Mouse (Mus musculus) MEL (cell line): ENCODE results near the gene Eif4a2. TPM values are rescaled to one million over a fixed set of nuclear protein-coding genes. Genes with fewer than 3 reads are reported as not detected.
A peak's percentile ranks its signal among the peaks of the same experiment; 100 is the strongest.

ENCODE experiments used
- DNase-seq: peaks from one replicate; pipeline ENCODE4 v3.0.0; 2011; ENCODE audit warnings: low read depth, low spot score
- H3K27ac ChIP-seq: 2 replicates; pipeline ENCODE4 v1.5.1; 2012; ENCODE audit warnings: low read depth, mild to moderate bottlenecking, control low read depth, low read length, moderate library complexity; ENCODE audit not compliant: control insufficient read depth
- H3K27me3 ChIP-seq, 2 experiments: fragments of 150-350 bp in 1 of 2; sonication (generic) in 1 of 2; 2 replicates each; pipeline ENCODE4 v1.6.1; 2012; ENCODE audit warnings: low read length in 2 of 2, mild to moderate bottlenecking in 2 of 2, improper control_type of control experiment in 1 of 2, moderate library complexity in 1 of 2; ENCODE audit not compliant: insufficient read depth in 2 of 2, control insufficient read depth in 1 of 2
- H3K36me3 ChIP-seq, 2 experiments: 2 replicates each; pipeline ENCODE4 v1.6.1; 2012 to 2014; ENCODE audit warnings: low read length in 2 of 2, improper control_type of control experiment in 1 of 2, inconsistent platforms in 1 of 2, mild to moderate bottlenecking in 1 of 2; ENCODE audit not compliant: insufficient read depth in 2 of 2, control insufficient read depth in 1 of 2
- H3K4me1 ChIP-seq, 2 experiments: fragments of 150-350 bp in 1 of 2; sonication (generic) in 1 of 2; 2 replicates each; pipeline ENCODE4 v1.6.1; 2012; ENCODE audit warnings: low read length in 2 of 2, improper control_type of control experiment in 1 of 2, mild to moderate bottlenecking in 1 of 2; ENCODE audit not compliant: insufficient read depth in 2 of 2, control insufficient read depth in 1 of 2
- H3K4me3 ChIP-seq, 2 experiments: fragments of 150-350 bp in 1 of 2; sonication (generic) in 1 of 2; 2 replicates each; pipeline ENCODE4 v1.5.1; 2012; ENCODE audit warnings: low read depth in 2 of 2, low read length in 2 of 2, mild to moderate bottlenecking in 2 of 2, moderate library complexity in 2 of 2, control low read depth in 1 of 2, improper control_type of control experiment in 1 of 2; ENCODE audit not compliant: control insufficient read depth in 1 of 2, insufficient read depth in 1 of 2
- H3K79me2 ChIP-seq: 2 replicates; pipeline ENCODE4 v1.6.1; 2012; ENCODE audit warnings: mild to moderate bottlenecking, low read length, moderate library complexity; ENCODE audit not compliant: control insufficient read depth, poor library complexity, insufficient read depth
- H3K9ac ChIP-seq: 2 replicates; pipeline ENCODE4 v1.6.1; 2012; ENCODE audit warnings: low read depth, mild to moderate bottlenecking, control low read depth, low read length, moderate library complexity; ENCODE audit not compliant: control insufficient read depth, poor library complexity, severe bottlenecking
- H3K9me3 ChIP-seq: fragments of 150-350 bp; sonication (generic); replicated peaks from 2 replicates; pipeline ENCODE4 v1.6.1; 2012; ENCODE audit warnings: mild to moderate bottlenecking, low read length, improper control_type of control experiment, moderate library complexity; ENCODE audit not compliant: insufficient read depth
- BHLHE40 ChIP-seq: IDR thresholded peaks from 2 replicates; pipeline ENCODE4 v1.6.1; 2012; ENCODE audit warnings: low read depth, mild to moderate bottlenecking, inconsistent platforms, low read length, improper control_type of control experiment, borderline replicate concordance
- CHD1 ChIP-seq: IDR thresholded peaks from 2 replicates; pipeline ENCODE4 v1.6.1; 2012; ENCODE audit warnings: low read depth, mild to moderate bottlenecking, inconsistent platforms, low read length, improper control_type of control experiment
- CTCF ChIP-seq, 3 experiments: IDR thresholded peaks in 2 of 3; conservative IDR thresholded peaks in 1 of 3; 2 replicates each; pipeline ENCODE4 v1.5.1; 2011 to 2012; ENCODE audit warnings: low read length in 3 of 3, low read depth in 2 of 3, mild to moderate bottlenecking in 2 of 3, improper control_type of control experiment in 1 of 3, inconsistent platforms in 1 of 3, mixed read lengths in 1 of 3, moderate library complexity in 1 of 3; ENCODE audit not compliant: control insufficient read depth in 1 of 3, insufficient read depth in 1 of 3, poor library complexity in 1 of 3, severe bottlenecking in 1 of 3
- E2F4 ChIP-seq: IDR thresholded peaks from 2 replicates; pipeline ENCODE4 v1.6.1; 2011; ENCODE audit warnings: low read depth, low read length, improper control_type of control experiment, borderline replicate concordance
- ETS1 ChIP-seq: IDR thresholded peaks from 2 replicates; pipeline ENCODE4 v1.6.1; 2012; ENCODE audit warnings: low read depth, mild to moderate bottlenecking, inconsistent platforms, low read length, improper control_type of control experiment, moderate library complexity
- HCFC1 ChIP-seq: IDR thresholded peaks from 2 replicates; pipeline ENCODE4 v1.6.1; 2012; ENCODE audit warnings: low read depth, mild to moderate bottlenecking, inconsistent platforms, low read length, improper control_type of control experiment, moderate library complexity
- KAT2A ChIP-seq: conservative IDR thresholded peaks from 2 replicates; pipeline ENCODE4 v1.6.1; 2012; ENCODE audit warnings: low read depth, low read length, improper control_type of control experiment, inconsistent platforms
- MAFK ChIP-seq: IDR thresholded peaks from 2 replicates; pipeline ENCODE4 v1.6.1; 2011; ENCODE audit warnings: low read depth, mild to moderate bottlenecking, low read length, improper control_type of control experiment, borderline replicate concordance
- MAX ChIP-seq: IDR thresholded peaks from 2 replicates; pipeline ENCODE4 v1.6.1; 2011; ENCODE audit warnings: low read length, improper control_type of control experiment
- MEF2A ChIP-seq: IDR thresholded peaks from 2 replicates; pipeline ENCODE4 v1.6.1; 2014; ENCODE audit warnings: low read depth, mild to moderate bottlenecking, inconsistent platforms, low read length, improper control_type of control experiment; ENCODE audit not compliant: poor library complexity, insufficient replicate concordance, severe bottlenecking; ENCODE audit errors: extremely low read depth
- MXI1 ChIP-seq: IDR thresholded peaks from 2 replicates; pipeline ENCODE4 v1.6.1; 2011; ENCODE audit warnings: mild to moderate bottlenecking, low read depth, low read length, improper control_type of control experiment
- MYC ChIP-seq: IDR thresholded peaks from 2 replicates; pipeline ENCODE4 v1.6.1; 2011; ENCODE audit warnings: low read depth, mild to moderate bottlenecking, low read length, improper control_type of control experiment, moderate library complexity
- NELFE ChIP-seq: IDR thresholded peaks from 2 replicates; pipeline ENCODE4 v1.6.1; 2011; ENCODE audit warnings: low read depth, low read length, improper control_type of control experiment
- POLR2A ChIP-seq, 2 experiments: IDR thresholded peaks; 2 replicates each; pipeline ENCODE4 v1.6.1; 2011 to 2012; ENCODE audit warnings: low read length in 2 of 2, mild to moderate bottlenecking in 2 of 2, control low read depth in 1 of 2, improper control_type of control experiment in 1 of 2, low read depth in 1 of 2, moderate library complexity in 1 of 2; ENCODE audit not compliant: control insufficient read depth in 1 of 2, insufficient read depth in 1 of 2, poor library complexity in 1 of 2
- POLR2AphosphoS2 ChIP-seq: IDR thresholded peaks from 2 replicates; pipeline ENCODE4 v1.6.1; 2011; ENCODE audit warnings: low read length, improper control_type of control experiment
- RAD21 ChIP-seq: IDR thresholded peaks from 2 replicates; pipeline ENCODE4 v1.6.1; 2011; ENCODE audit warnings: mild to moderate bottlenecking, low read depth, low read length, improper control_type of control experiment
- SIN3A ChIP-seq: IDR thresholded peaks from 2 replicates; pipeline ENCODE4 v1.6.1; 2012; ENCODE audit warnings: low read length, improper control_type of control experiment, inconsistent platforms
- SMC3 ChIP-seq: IDR thresholded peaks from 2 replicates; pipeline ENCODE4 v1.6.1; 2011; ENCODE audit warnings: low read depth, low read length, improper control_type of control experiment
- TBP ChIP-seq: IDR thresholded peaks from 2 replicates; pipeline ENCODE4 v1.8.0; 2011; ENCODE audit warnings: low read depth, low read length, improper control_type of control experiment
- TCF12 ChIP-seq: IDR thresholded peaks from 2 replicates; pipeline ENCODE4 v1.6.1; 2014; ENCODE audit warnings: low read depth, mild to moderate bottlenecking, inconsistent platforms, low read length, improper control_type of control experiment, moderate library complexity
- UBTF ChIP-seq: IDR thresholded peaks from 2 replicates; pipeline ENCODE4 v1.6.1; 2012; ENCODE audit warnings: low read depth, mild to moderate bottlenecking, inconsistent platforms, low read length, improper control_type of control experiment, moderate library complexity, borderline replicate concordance; ENCODE audit not compliant: insufficient read depth
- USF1 ChIP-seq: IDR thresholded peaks from 2 replicates; pipeline ENCODE4 v1.6.1; 2014; ENCODE audit warnings: low read depth, mild to moderate bottlenecking, inconsistent platforms, low read length, improper control_type of control experiment, moderate library complexity
- USF2 ChIP-seq, 2 experiments: IDR thresholded peaks; 2 replicates each; pipeline ENCODE4 v1.6.1; 2011 to 2012; ENCODE audit warnings: improper control_type of control experiment in 2 of 2, low read length in 2 of 2, borderline replicate concordance in 1 of 2, inconsistent platforms in 1 of 2, low read depth in 1 of 2, mild to moderate bottlenecking in 1 of 2; ENCODE audit not compliant: insufficient read depth in 1 of 2
- ZC3H11A ChIP-seq: IDR thresholded peaks from 2 replicates; pipeline ENCODE4 v1.6.1; 2012; ENCODE audit warnings: low read depth, mild to moderate bottlenecking, inconsistent platforms, low read length, improper control_type of control experiment
- ZMIZ1 ChIP-seq: IDR thresholded peaks from 2 replicates; pipeline ENCODE4 v1.6.1; 2012; ENCODE audit warnings: low read depth, mild to moderate bottlenecking, inconsistent platforms, low read length, improper control_type of control experiment, moderate library complexity
- polyA plus RNA-seq, 2 experiments: library from polyadenylated mRNA; stranded (reverse) in 1 of 2; unstranded in 1 of 2; fragments of >175 nt in 1 of 2; fragments of >200 nt in 1 of 2; gene quantifications; 2 replicates each; pipeline versions ENCODE4 v1.2.1 to v1.2.4; 2012; ENCODE audit warnings: low replicate concordance in 2 of 2, low read depth in 1 of 2; ENCODE audit not compliant: insufficient read length in 2 of 2, insufficient read depth in 1 of 2, missing spikeins in 1 of 2
- total RNA-seq: library from RNA; depleted of rRNA; stranded (reverse); fragments of 300-350 nt; gene quantifications from 2 replicates; pipeline ENCODE4 v1.2.3, GENCODE M21; 2012

Gene Eif4a2
- total and polyA plus RNA-seq, 3 experiments: 248 to 2,083 (median 290) TPM

DNA sequence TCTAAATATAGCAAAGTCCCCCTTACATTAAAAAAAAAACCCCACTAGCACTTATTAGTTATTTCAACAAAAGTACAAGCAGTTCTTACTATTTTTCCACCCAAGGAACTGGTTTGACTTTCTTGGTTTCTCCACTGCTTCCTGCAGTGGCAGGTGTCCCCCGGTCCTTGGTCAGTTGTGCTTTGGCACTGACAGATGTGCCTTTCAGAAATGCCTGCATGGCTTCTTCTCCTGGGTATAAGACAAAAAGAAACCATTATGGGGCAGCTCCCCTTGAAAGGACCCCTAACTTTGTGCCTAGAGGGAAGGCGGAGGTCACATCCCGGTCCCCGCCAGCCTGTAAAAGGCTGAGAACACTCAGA, 20.0 kb downstream of the Eif4a2 start:
- Histone ChIP-seq H3K36me3 (peaks cover 13 to 15% of the 10 kb centered on the region in 2 experiments), H3K27me3 (no peaks in the 10 kb centered on the region)
- no peak for DNase-seq
- TF ChIP-seq UBTF (no peak), MAX (no peak), RAD21 (no peak), MEF2A (no peak), MYC (0 out of 2 replicates have a peak, but pooled peaks have one; percentile 30), POLR2A (IDR thresholded peaks at IDR 0.05; ENCODE audit: control insufficient read depth in 1 of 2, insufficient read depth in 1 of 2, low read depth in 1 of 2, low read length in 2 of 2, poor library complexity in 1 of 2) (no peak; a peak in 1 of 4 replicates), CTCF (IDR thresholded peaks at IDR 0.05 in 2 of 3, conservative IDR thresholded peaks at IDR 0.05 in 1 of 3; ENCODE audit: control insufficient read depth in 1 of 3, insufficient read depth in 1 of 3, low read depth in 2 of 3, low read length in 3 of 3, poor library complexity in 1 of 3, severe bottlenecking in 1 of 3) (no peak), BHLHE40 (no peak), POLR2AphosphoS2 (no peak)
- TF ChIP-seq, all 39 proteins: peak for 1
- Histone ChIP-seq H3K9me3 (no peaks in the 10 kb centered on the region), H3K27ac (peak overlapping the region; percentile 70), H3K79me2 (peaks cover 29% of the 10 kb centered on the region), H3K4me3 (peak overlapping the region; percentile 70 to 71), H3K4me1 (peaks cover 0 to 13% of the 10 kb centered on the region in 2 experiments; a peak in 2 of 4 replicates), H3K9ac (peak overlapping the region; percentile 94)

DNA sequence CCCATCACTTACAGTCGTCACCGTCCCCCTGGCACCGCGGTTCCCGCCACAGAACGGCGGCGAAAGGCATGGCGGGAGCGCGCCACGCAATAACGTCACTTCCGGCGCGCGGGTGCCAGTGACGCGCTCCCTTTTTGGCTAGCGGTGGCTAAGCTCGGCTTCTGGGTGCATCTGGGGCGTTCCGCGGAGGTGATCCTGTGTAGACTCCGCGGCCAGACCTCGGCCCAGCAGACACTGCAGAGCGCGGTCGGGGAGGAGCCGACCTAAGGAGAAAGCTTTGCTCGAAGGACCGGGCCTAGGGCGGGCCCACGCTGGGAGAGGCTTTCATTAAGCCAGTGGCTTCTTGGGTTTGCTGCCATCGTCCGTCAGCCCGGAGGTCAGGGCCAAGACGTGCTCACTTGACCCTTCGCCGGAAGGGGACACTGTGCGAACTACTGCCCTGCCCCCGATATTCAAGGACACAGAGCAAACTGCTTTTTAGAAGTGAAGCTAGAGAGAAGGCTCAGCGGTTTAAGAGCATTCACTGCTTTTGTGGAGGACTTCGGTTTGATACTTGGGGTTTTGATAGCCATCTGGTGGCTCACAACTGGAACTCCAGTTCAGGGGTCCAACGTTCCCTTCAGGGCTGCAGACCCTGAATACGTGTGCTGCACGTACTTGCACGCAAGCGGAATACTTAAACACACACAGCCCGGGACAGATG, 20.6 kb downstream of the Eif4a2 start, which contains the start of gene Rfc4:
Gene Rfc4 (minus strand): TSS at position 65 of the 703 bp plus-strand sequence.
- Histone ChIP-seq H3K27me3 (no peaks in the 10 kb centered on the region), H3K36me3 (peaks cover 11 to 15% of the 10 kb centered on the region in 2 experiments), H3K9ac (peak within 1 kb of the TSS; percentile 94), H3K9me3 (no peaks in the 10 kb centered on the region), H3K27ac (peak within 1 kb of the TSS; percentile 89), H3K4me3 (peak within 1 kb of the TSS; percentile 70 to 71), H3K4me1 (peaks cover 0 to 13% of the 10 kb centered on the region in 2 experiments; a peak in 2 of 4 replicates), H3K79me2 (peaks cover 29% of the 10 kb centered on the region)
- TF ChIP-seq BHLHE40: no peak
- no peak for TF ChIP-seq USF2 (IDR thresholded peaks at IDR 0.05; ENCODE audit: borderline replicate concordance in 1 of 2, insufficient read depth in 1 of 2, low read depth in 1 of 2, low read length in 2 of 2)
- peak; percentile 76 for TF ChIP-seq TBP
- 0 out of 2 replicates have a peak, but pooled peaks have one; percentile 35 for TF ChIP-seq MAX
- TF ChIP-seq UBTF: 0 out of 2 replicates have a peak, but pooled peaks have one; percentile 59
- no peak for TF ChIP-seq ZC3H11A
- 0 out of 2 replicates have a peak, but pooled peaks have one; percentile 48 for TF ChIP-seq CHD1
- peak; percentile 0 to 15 (median 7); a peak in 2 of 6 replicates for TF ChIP-seq CTCF (IDR thresholded peaks at IDR 0.05 in 2 of 3, conservative IDR thresholded peaks at IDR 0.05 in 1 of 3; ENCODE audit: control insufficient read depth in 1 of 3, insufficient read depth in 1 of 3, low read depth in 2 of 3, low read length in 3 of 3, poor library complexity in 1 of 3, severe bottlenecking in 1 of 3)
- TF ChIP-seq HCFC1: peak; percentile 93
- TF ChIP-seq KAT2A: peak; percentile 72; the same call in 1 of the 2 replicates
- peak; percentile 66 for TF ChIP-seq TCF12
- TF ChIP-seq POLR2A (IDR thresholded peaks at IDR 0.05; ENCODE audit: control insufficient read depth in 1 of 2, insufficient read depth in 1 of 2, low read depth in 1 of 2, low read length in 2 of 2, poor library complexity in 1 of 2): peak; percentile 82 to 95
- TF ChIP-seq MXI1: peak; percentile 87; the same call in 1 of the 2 replicates
- peak; percentile 99 for TF ChIP-seq E2F4
- TF ChIP-seq ETS1: peak; percentile 39; the same call in 1 of the 2 replicates
- no peak for TF ChIP-seq MAFK
- peak; percentile 96 for TF ChIP-seq NELFE
- no peak for TF ChIP-seq USF1
- TF ChIP-seq SMC3: peak; percentile 22; the same call in 1 of the 2 replicates
- peak; percentile 89; the same call in 1 of the 2 replicates for TF ChIP-seq SIN3A
- peak; percentile 86; the same call in 1 of the 2 replicates for TF ChIP-seq ZMIZ1
- peak; percentile 91 for TF ChIP-seq POLR2AphosphoS2
- DNase-seq: peak; percentile 93
